18 mouse cellular contexts compared by ENCODE assay signal in genomic region chrX:73384419-73384818, GRCm38 (mm10). TPM values are rescaled to one million over a fixed set of nuclear protein-coding genes. Genes with fewer than 3 reads are reported as not detected.
DNase-seq lines count a peak whose midpoint lies in the region; ATAC-seq and TF ChIP-seq lines count a peak whose summit lies in the region.
"Had no signal": no experiment of that assay in that cellular context is flagged by ENCODE, and none has a peak within 500 bp of the region (broad histone marks: within the 10 kb centered on the region; RNA-seq: fewer than 3 reads in every experiment).

No protein-coding gene starts in this region.

- no peaks in the 10 kb centered on the region for H3K36me3 ChIP-seq in forebrain, postnatal 0 days (ENCODE audit: insufficient read depth)
- H3K36me3 ChIP-seq: heart, embryonic 13.5 days; limb, embryonic 15.5 days had no signal

- TF ChIP-seq CTCF in forebrain, postnatal 0 days (IDR thresholded peaks at IDR 0.05; ENCODE audit: low read depth) = no peak

- DNase-seq in frontal cortex, postnatal 14 days (ENCODE audit: low spot score in 2 of 2) = no peak
- DNase-seq in right cerebral cortex, adult 18-20 months = peak; percentile 1
- DNase-seq in right cerebral cortex, postnatal 4 days = no peak
- DNase-seq in forebrain, postnatal 0 days = peak; percentile 29
- DNase-seq in spleen, postnatal 4 days (ENCODE audit: low spot score in 2 of 2) = no peak
- DNase-seq in cerebellum, postnatal 36 days = no peak
- DNase-seq: cerebellum, adult 11-12 months; gastrocnemius, postnatal 14 days; lung, embryonic 14.5 days; thymus, postnatal 36 days had no signal

- no peak overlapping the region for H3K4me3 ChIP-seq in forebrain, postnatal 0 days (ENCODE audit: low read depth, low read length)
- H3K4me3 ChIP-seq: heart, embryonic 13.5 days; limb, embryonic 15.5 days had no signal

- no peak overlapping the region for H3K9ac ChIP-seq in forebrain, postnatal 0 days
- H3K9ac ChIP-seq: heart, embryonic 13.5 days; limb, embryonic 15.5 days; lung, embryonic 14.5 days had no signal

- no peak overlapping the region; the same call in 1 of the 2 replicates for H3K27ac ChIP-seq in forebrain, postnatal 0 days (ENCODE audit: low read depth, low read length)
- H3K27ac ChIP-seq: heart, embryonic 13.5 days; limb, embryonic 15.5 days had no signal

- H3K9me3 ChIP-seq in forebrain, postnatal 0 days (ENCODE audit: low read length) = no peaks in the 10 kb centered on the region
- H3K9me3 ChIP-seq: heart, embryonic 13.5 days; limb, embryonic 15.5 days had no signal

- H3K27me3 ChIP-seq in forebrain, postnatal 0 days (ENCODE audit: insufficient read depth, low read length) = no peaks in the 10 kb centered on the region
- H3K27me3 ChIP-seq: limb, embryonic 15.5 days had no signal

- no peaks in the 10 kb centered on the region for H3K4me1 ChIP-seq in forebrain, postnatal 0 days (ENCODE audit: insufficient read depth)
- H3K4me1 ChIP-seq: heart, embryonic 13.5 days; limb, embryonic 15.5 days had no signal

- H3K4me2 ChIP-seq in forebrain, postnatal 0 days (ENCODE audit: low read depth) = no peak overlapping the region
- H3K4me2 ChIP-seq: heart, embryonic 13.5 days; limb, embryonic 15.5 days; lung, embryonic 14.5 days had no signal

- ATAC-seq in frontal cortex, adult (ENCODE audit: low TSS enrichment) = peak; percentile 38; the same call in 1 of the 2 replicates
- peak; percentile 86 for ATAC-seq in forebrain, postnatal 0 days
- ATAC-seq: CD4-positive, CD25-positive, alpha-beta regulatory T cell, adult 4 months had no signal

- WGBS in forebrain, postnatal 0 days = 60% methylated on average over 6 of the region's 6 CpGs

RNA-seq across cellular contexts. Expression of gene Gm18336, which starts 14.1 kb away (rescaled TPM):
- 0.19 TPM in 1 of 2 replicates, not detected in the other for total RNA-seq in forebrain, postnatal 0 days (2014; rRNA removed)
- polyA plus RNA-seq in forebrain, postnatal 0 days (2015; fragmentation: Nextera tagmentation; extraction: Ambion mirVana) = 0.07 TPM in 1 of 2 replicates, not detected in the other
- total RNA-seq: gastrocnemius, postnatal 14 days; left cerebral cortex, adult 18-20 months; megakaryocyte, adult 5-6 weeks had no signal
- polyA plus RNA-seq: CD4-positive, CD25-positive, alpha-beta regulatory T cell, adult 4 months; heart, embryonic 13.5 days; kidney, embryonic 14.5 days; limb, embryonic 15.5 days; lung, embryonic 14.5 days; stomach, embryonic 14.5 days had no signal

RNA-seq across cellular contexts. Expression of gene Zfp92, which starts 26.5 kb away (rescaled TPM):
- 2.3 and 4.0 TPM in 2 replicates for total RNA-seq in forebrain, postnatal 0 days (2014; rRNA removed)
- 0.54 and 0.80 TPM in 2 replicates for polyA plus RNA-seq in forebrain, postnatal 0 days (2015; fragmentation: Nextera tagmentation; extraction: Ambion mirVana)
- total RNA-seq: megakaryocyte, adult 5-6 weeks had no signal
- polyA plus RNA-seq: heart, embryonic 13.5 days; kidney, embryonic 14.5 days had no signal

RNA-seq across cellular contexts. Expression of gene Zfp275, which starts 42.0 kb away (rescaled TPM):
- 24.6 and 32.3 TPM in 2 replicates for total RNA-seq in forebrain, postnatal 0 days (2014; rRNA removed)
- polyA plus RNA-seq in forebrain, postnatal 0 days (2015; fragmentation: Nextera tagmentation; extraction: Ambion mirVana) = 3.7 and 5.2 TPM in 2 replicates

RNA-seq across cellular contexts. Expression of gene Gm45015, which starts 47.8 kb away (rescaled TPM):
- total RNA-seq in forebrain, postnatal 0 days (2014; rRNA removed) = not detected in 2 replicates
- not detected in 2 replicates for polyA plus RNA-seq in forebrain, postnatal 0 days (2015; fragmentation: Nextera tagmentation; extraction: Ambion mirVana)
- total RNA-seq: gastrocnemius, postnatal 14 days; left cerebral cortex, adult 18-20 months; megakaryocyte, adult 5-6 weeks had no signal
- polyA plus RNA-seq: CD4-positive, CD25-positive, alpha-beta regulatory T cell, adult 4 months; heart, embryonic 13.5 days; kidney, embryonic 14.5 days; limb, embryonic 15.5 days; lung, embryonic 14.5 days; stomach, embryonic 14.5 days had no signal

RNA-seq across cellular contexts. Expression of gene Trex2, which starts 50.7 kb away (rescaled TPM):
- not detected in 2 replicates for total RNA-seq in forebrain, postnatal 0 days (2014; rRNA removed)
- polyA plus RNA-seq in forebrain, postnatal 0 days (2015; fragmentation: Nextera tagmentation; extraction: Ambion mirVana) = not detected in 2 replicates
- total RNA-seq: gastrocnemius, postnatal 14 days; left cerebral cortex, adult 18-20 months; megakaryocyte, adult 5-6 weeks had no signal
- polyA plus RNA-seq: CD4-positive, CD25-positive, alpha-beta regulatory T cell, adult 4 months; heart, embryonic 13.5 days; kidney, embryonic 14.5 days; stomach, embryonic 14.5 days had no signal

Comparison
In these comparisons a context has a peak if more than half of its experiments do, and no peak if none do; other contexts are left out.
1. DNase-seq: peak in right cerebral cortex, adult 18-20 months (single experiment) and forebrain, postnatal 0 days (single experiment); none in frontal cortex, postnatal 14 days (0 of 2), right cerebral cortex, postnatal 4 days (single experiment), spleen, postnatal 4 days (0 of 2) and cerebellum, postnatal 36 days (0 of 2).